Mouse (Mus musculus): Measurements from ENCODE around the gene Dnaic2.

The Dnaic2 gene

GRCm38 (mm10) chr11:114795848-114796322 lies 68.7 kb downstream of the Dnaic2 start, which contains the start of gene Btbd17:
Btbd17 (minus strand) TSS chr11:114795945.
- POLR2A ChIA-PET: interaction anchor here in 3 of 4 experiments (0.6 to 1.5 kb wide), 9 partner anchors 12 to 1044 kb away, joined by 3 to 8 read pairs (median 3); partner anchors contain the start of gene Cdc42ep4 (in 1 of the 3)
- CTCF ChIA-PET: interaction anchor here (0.5 to 2.2 kb wide), 19 partner anchors 10 to 1139 kb away, joined by 3 to 15 read pairs (median 3); no protein-coding TSS in a partner anchor

GRCm38 (mm10) chr11:114797176-114797575 lies 70.0 kb downstream of the Dnaic2 start:
- POLR2A ChIA-PET: interaction anchor here in 1 of 4 experiments (0.5 kb wide), 1 partner anchor 70 kb away, joined by 5 read pairs; no protein-coding TSS in a partner anchor
- CTCF ChIA-PET: interaction anchor here in 1 of 4 experiments (0.6 kb wide), 1 partner anchor 61 kb away, joined by 3 read pairs; no protein-coding TSS in a partner anchor

- ChIA-PET POLR2A (interaction anchor here in 1 of 4 experiments (0.6 kb wide), 1 partner anchor 78 kb away, joined by 3 read pairs; no protein-coding TSS in a partner anchor), CTCF (no interaction called here)
These were observed 70.8 kb downstream of the Dnaic2 start for GRCm38 (mm10) chr11:114797981-114798380.

GRCm38 (mm10) chr11:114798624-114799023 lies 71.4 kb downstream of the Dnaic2 start, which contains the start of gene Gpr142:
Gpr142 (plus strand) TSS chr11:114798924.
- ChIA-PET POLR2A (interaction anchor here in 1 of 4 experiments (0.6 kb wide), 1 partner anchor 78 kb away, joined by 3 read pairs; no protein-coding TSS in a partner anchor), CTCF (interaction anchor here in 2 of 4 experiments (0.7 to 1.9 kb wide), 2 partner anchors 8 to 889 kb away, joined by 3 to 5 read pairs; no protein-coding TSS in a partner anchor)

GRCm38 (mm10) chr11:114801906-114802305 lies 74.7 kb downstream of the Dnaic2 start:
- ChIA-PET POLR2A (interaction anchor here in 2 of 4 experiments (1.1 to 2.4 kb wide), 6 partner anchors 11 to 134 kb away, joined by 3 to 7 read pairs (median 5); partner anchors contain the start of gene Rpl38 (in 1 of the 2)), CTCF (interaction anchor here (0.6 to 2.2 kb wide), 11 partner anchors 9 to 407 kb away, joined by 3 to 7 read pairs (median 3); no protein-coding TSS in a partner anchor)

- ChIA-PET CTCF (interaction anchor here in 3 of 4 experiments (0.6 to 2.2 kb wide), 11 partner anchors 9 to 121 kb away, joined by 3 to 18 read pairs (median 4); no protein-coding TSS in a partner anchor), POLR2A (interaction anchor here in 3 of 4 experiments (0.5 to 2.4 kb wide), 7 partner anchors 12 to 135 kb away, joined by 3 to 7 read pairs (median 4); partner anchors contain the start of gene Rpl38 (in 1 of the 3))
These were observed 75.5 kb downstream of the Dnaic2 start for GRCm38 (mm10) chr11:114802540-114803267.

- ChIA-PET CTCF (interaction anchor here in 2 of 4 experiments (0.9 to 1.2 kb wide), 2 partner anchors 8 to 120 kb away, joined by 3 to 8 read pairs; no protein-coding TSS in a partner anchor), POLR2A (interaction anchor here in 2 of 4 experiments (0.6 to 2.2 kb wide), 3 partner anchors 19 to 111 kb away, joined by 4 to 7 read pairs (median 7); no protein-coding TSS in a partner anchor)
These were observed 76.8 kb downstream of the Dnaic2 start for GRCm38 (mm10) chr11:114803990-114804389.

- POLR2A ChIA-PET: interaction anchor here in 2 of 4 experiments (0.6 to 1.7 kb wide), 6 partner anchors 9 to 609 kb away, joined by 3 to 5 read pairs (median 4); no protein-coding TSS in a partner anchor
- CTCF ChIA-PET: interaction anchor here in 2 of 4 experiments (0.9 to 3.1 kb wide), 4 partner anchors 21 to 242 kb away, joined by 3 to 29 read pairs (median 5); no protein-coding TSS in a partner anchor
These were observed 79.8 kb downstream of the Dnaic2 start for GRCm38 (mm10) chr11:114807025-114807424.
